Mouse (Mus musculus) ovary, adult 18-20 months (tissue): ENCODE measurements at regions not wholly inside any gene's neighbourhood (a gene's known extent, or its start where the extent isn't known, plus 50 kb on each side); places are given as distances from the start of the nearest gene placed in this dataset.

ENCODE experiments used
- DNase-seq: peaks from one replicate; pipeline ENCODE4 v3.0.0; 2022; ENCODE audit warnings: low spot score, mixed read lengths

- no peak for DNase-seq
Measured at GRCm38 (mm10) chr10:96724436-96725175, 107.8 kb downstream of the Btg1 start.

- no peak for DNase-seq
Measured at GRCm38 (mm10) chr10:96726801-96727780, 110.3 kb downstream of the Btg1 start.

- no peak for DNase-seq
Measured at GRCm38 (mm10) chr10:96733581-96733980, 116.8 kb downstream of the Btg1 start.

GRCm38 (mm10) chr10:96735146-96735545 is 118.3 kb downstream of the Btg1 start:
- no peak for DNase-seq

GRCm38 (mm10) chr10:96735885-96736628 is 119.3 kb downstream of the Btg1 start:
- DNase-seq = no peak

- DNase-seq = no peak
Measured at GRCm38 (mm10) chr10:96737972-96738371, 121.2 kb downstream of the Btg1 start.

GRCm38 (mm10) chr10:96738606-96739005 is 121.8 kb downstream of the Btg1 start:
- no peak for DNase-seq

- no peak for DNase-seq
Measured at GRCm38 (mm10) chr10:96744167-96744777, 127.5 kb downstream of the Btg1 start.

DNA sequence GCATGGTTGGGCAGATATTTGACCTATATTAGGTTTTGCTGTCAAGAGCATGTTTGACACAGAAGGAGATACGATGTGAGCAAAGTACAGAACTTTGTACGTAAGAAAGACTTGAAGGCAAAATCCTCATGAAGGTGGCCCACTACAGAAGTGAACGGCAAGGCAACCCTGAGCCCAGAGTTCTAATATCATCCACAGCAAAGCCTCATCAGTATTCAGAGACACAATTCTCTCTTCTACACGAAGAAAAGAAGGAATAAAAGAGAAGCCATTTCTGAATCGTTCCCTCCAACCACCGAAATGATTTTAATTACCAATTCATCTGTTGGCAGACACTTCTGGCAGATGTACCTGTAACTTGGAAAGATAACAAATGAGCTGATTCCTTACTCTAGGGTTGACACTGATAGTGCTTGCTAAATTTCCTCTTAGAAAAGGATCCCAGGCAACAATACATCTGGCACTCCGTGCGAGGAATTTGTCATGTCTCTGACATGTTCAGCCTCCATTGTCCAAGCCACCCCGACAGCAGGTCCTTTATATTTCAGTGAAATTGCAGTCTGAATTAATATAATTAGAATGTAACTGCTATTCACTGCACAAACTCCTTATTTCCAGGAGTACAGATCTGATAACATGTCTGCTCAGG is 130.3 kb downstream of the Btg1 start:
- no peak for DNase-seq

DNA sequence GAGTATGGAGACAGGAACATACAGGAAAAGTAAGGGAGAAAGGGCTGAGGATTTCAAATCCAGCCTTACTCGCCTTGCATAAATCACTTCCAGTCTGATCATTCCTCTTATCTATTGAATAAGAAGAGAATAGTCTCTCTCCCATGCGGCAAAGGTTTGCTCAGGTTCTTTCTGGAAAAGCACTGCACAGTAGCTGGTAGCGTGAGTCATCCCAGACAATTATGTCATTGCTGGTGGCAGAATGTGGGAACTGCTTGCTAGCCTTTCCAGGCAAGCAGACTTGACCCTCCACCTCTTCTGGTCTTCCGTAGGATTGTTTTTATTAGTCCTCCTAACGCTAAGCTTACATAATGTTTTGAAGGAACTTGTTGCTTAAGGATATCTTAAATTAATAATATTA is 134.1 kb downstream of the Btg1 start:
- DNase-seq = peak; percentile 30

- peak; percentile 84 for DNase-seq
Measured at GRCm38 (mm10) chr10:96751580-96752264, 134.9 kb downstream of the Btg1 start.

GRCm38 (mm10) chr10:96752531-96752930 is 135.7 kb downstream of the Btg1 start:
- DNase-seq = no peak

DNA sequence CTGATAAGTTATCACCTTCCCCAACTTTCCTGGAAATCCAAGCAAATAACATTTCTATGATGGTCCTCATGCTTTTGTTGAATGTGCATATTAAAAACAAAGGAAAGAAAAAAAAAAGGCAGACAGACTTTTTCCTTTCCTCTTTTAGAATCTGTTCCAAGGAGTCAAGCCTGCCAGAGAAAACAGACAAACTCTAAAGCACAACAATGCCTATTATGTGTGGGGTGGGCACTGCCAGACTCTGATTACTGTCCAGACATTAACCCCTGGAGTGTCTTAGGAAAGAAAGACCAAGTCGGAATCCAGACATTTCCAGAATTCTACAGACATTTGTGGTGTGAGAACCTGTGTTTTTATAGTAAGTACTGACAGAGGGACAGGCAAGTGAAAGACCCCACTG is 136.7 kb downstream of the Btg1 start:
- no peak for DNase-seq

- DNase-seq = no peak
Measured at GRCm38 (mm10) chr10:96755674-96756073, 138.9 kb downstream of the Btg1 start.

DNA sequence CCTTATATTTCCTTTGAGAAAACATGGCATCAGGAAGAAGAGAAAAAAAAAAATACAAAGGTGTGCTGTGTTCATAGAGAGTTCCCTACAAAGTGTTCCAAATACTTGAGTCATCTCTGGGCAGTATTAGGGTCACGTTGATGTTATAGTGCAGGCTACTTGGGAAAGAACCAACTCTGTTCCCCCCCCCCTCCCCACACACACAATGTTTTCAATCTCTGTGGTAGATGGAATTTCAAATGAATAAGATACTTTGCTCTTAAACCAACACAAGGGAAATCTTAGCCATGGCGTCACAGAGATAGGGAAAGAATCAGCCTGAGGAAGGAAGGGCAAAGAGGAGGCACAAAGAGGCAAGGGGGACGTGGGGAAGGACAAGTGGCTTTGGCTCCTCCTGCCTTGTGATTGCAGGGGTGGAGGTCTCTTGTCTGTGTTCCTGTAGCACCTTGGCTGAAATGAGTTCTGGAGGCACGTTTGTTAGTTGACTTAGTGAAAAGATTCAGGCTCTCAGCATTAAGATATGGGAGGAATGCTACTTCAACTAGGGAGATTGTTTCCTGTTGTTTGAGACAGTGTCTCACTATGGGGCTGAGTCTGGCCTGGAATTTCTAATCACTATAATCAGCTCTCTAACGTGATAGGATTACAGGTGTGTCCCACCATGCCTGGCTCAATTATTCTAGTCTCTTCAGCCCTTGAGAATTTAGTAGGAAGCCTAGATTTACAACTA is 139.7 kb downstream of the Btg1 start:
- DNase-seq = no peak

- no peak for DNase-seq
Measured at GRCm38 (mm10) chr10:96757311-96757710, 140.5 kb downstream of the Btg1 start.

DNA sequence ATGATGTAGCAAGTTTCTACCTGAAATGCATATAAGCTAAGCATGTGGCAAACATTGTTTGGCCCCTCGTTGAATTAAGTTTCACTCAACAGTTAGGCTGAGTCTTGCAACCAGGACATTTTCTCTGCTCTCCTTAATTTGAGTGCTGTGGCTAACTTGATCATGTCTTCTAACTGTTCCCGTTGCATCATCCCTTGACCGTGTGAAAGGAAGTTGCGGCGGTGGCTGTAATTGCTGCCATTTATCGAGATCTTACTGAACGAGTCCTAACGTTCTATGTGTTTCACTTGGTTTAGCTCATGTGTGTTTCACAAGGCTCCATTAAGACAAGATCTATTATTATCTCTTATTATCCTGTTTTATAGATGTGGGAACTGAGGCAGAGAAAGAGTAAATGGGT is 144.8 kb downstream of the Btg1 start:
- no peak for DNase-seq

- DNase-seq = no peak
Measured at GRCm38 (mm10) chr10:96765626-96766025, 148.8 kb downstream of the Btg1 start.

- DNase-seq = no peak
Measured at GRCm38 (mm10) chr10:96778220-96778619, 161.4 kb downstream of the Btg1 start.

DNA sequence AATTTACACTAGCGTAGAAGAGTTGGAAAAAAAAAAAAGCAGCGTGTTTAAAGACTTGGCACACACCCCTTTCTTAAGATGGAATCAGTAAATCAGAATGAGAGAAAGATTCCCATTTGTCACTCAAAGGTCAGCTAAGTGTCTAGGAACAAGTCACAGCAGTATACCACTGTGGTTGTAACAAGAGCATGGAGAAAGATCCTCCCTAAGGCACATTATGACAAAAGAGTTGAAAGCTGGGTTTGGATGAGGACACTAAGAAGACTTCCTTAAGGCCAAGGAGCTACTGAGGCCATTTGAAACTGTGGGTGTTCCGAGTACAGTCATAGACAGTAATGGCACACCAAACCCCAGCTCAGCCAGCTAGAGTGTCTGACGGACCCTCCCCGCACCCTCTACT is 167.2 kb downstream of the Btg1 start:
- no peak for DNase-seq
